Mouse (Mus musculus): Measurements from ENCODE around the gene Alkbh5.
"Not testable (repeated sequence)": the region's sequence is repeated elsewhere in the genome, so short reads cannot be mapped to it uniquely, and the experiment has no call there.

Gene Alkbh5

GRCm38 (mm10) chr11:60545433-60545832, 9.3 kb downstream of the Alkbh5 start:
- DNase-seq: no peak

GRCm38 (mm10) chr11:60548112-60548511, 11.9 kb downstream of the Alkbh5 start:
- no peak for DNase-seq

- no peak for DNase-seq
Observed at GRCm38 (mm10) chr11:60553091-60553490, 16.9 kb downstream of the Alkbh5 start.

- DNase-seq: no peak
Observed at GRCm38 (mm10) chr11:60557675-60558074, 21.5 kb downstream of the Alkbh5 start.

- peak; percentile 78 for DNase-seq
Observed at GRCm38 (mm10) chr11:60559342-60559741, 23.2 kb downstream of the Alkbh5 start.

- not testable (repeated sequence) for DNase-seq
Observed at GRCm38 (mm10) chr11:60574006-60574405, 37.8 kb downstream of the Alkbh5 start.

All from cerebellum, adult 9-10 months (tissue).